Mouse (Mus musculus): ENCODE measurements around the gene Lcp1. TPM values are rescaled to one million over a fixed set of nuclear protein-coding genes. Genes with fewer than 3 reads are reported as not detected.
A peak's percentile ranks its signal among the peaks of the same experiment; 100 is the strongest.

The Lcp1 gene
- total and polyA plus RNA-seq, 2 experiments from 2014 or later: 11.2 to 11.3 TPM

GRCm38 (mm10) chr14:75177400-75177799 lies 46.5 kb downstream of the Lcp1 start:
- no peaks in the 10 kb centered on the region for H3K9me3 ChIP-seq (replicated peaks; ENCODE audit: control insufficient read depth, low read length)
- 83% methylated on average over 3 of the region's 3 CpGs for WGBS
- no peak for ATAC-seq (ENCODE audit: insufficient read depth, low read depth)

GRCm38 (mm10) chr14:75178384-75178793 lies 47.5 kb downstream of the Lcp1 start:
- Histone ChIP-seq H3K4me2 (ENCODE audit: low read depth, low read length) (peak overlapping the region; percentile 46; the same call in 1 of the 2 replicates), H3K36me3 (replicated peaks; ENCODE audit: control insufficient read depth, insufficient read depth, low read length) (no peaks in the 10 kb centered on the region), H3K27ac (ENCODE audit: low read depth) (peak overlapping the region; percentile 68; the same call in 1 of the 2 replicates), H3K4me1 (ENCODE audit: control insufficient read depth, insufficient read depth) (peaks cover 6% of the 10 kb centered on the region; the same call in 1 of the 2 replicates), H3K27me3 (ENCODE audit: control insufficient read depth, insufficient read depth, low read length) (no peaks in the 10 kb centered on the region), H3K9ac (replicated peaks; ENCODE audit: low read depth, low read length) (no peak overlapping the region; the same call in 1 of the 2 replicates), H3K9me3 (replicated peaks; ENCODE audit: control insufficient read depth, low read length) (no peaks in the 10 kb centered on the region), H3K4me3 (ENCODE audit: low read depth, low read length) (peak overlapping the region; percentile 12; the same call in 1 of the 2 replicates)
- DNase-seq (ENCODE audit: low spot score) (no peak), ATAC-seq (ENCODE audit: insufficient read depth, low read depth) (no peak)
- TF ChIP-seq CTCF (IDR thresholded peaks at IDR 0.05; ENCODE audit: low read depth) (no peak), EP300 (IDR thresholded peaks at IDR 0.05; ENCODE audit: low read depth) (no peak)
- 80% methylated on average over 14 of the region's 14 CpGs for WGBS

More at GRCm38 (mm10) chr14:75177400-75177799, 46.5 kb downstream of the Lcp1 start:
- no peak for TF ChIP-seq EP300 (IDR thresholded peaks at IDR 0.05; ENCODE audit: low read depth)
- TF ChIP-seq CTCF (IDR thresholded peaks at IDR 0.05; ENCODE audit: low read depth): no peak
- no peak overlapping the region for H3K4me3 ChIP-seq (ENCODE audit: low read depth, low read length)
- H3K4me2 ChIP-seq (ENCODE audit: low read depth, low read length): no peak overlapping the region
- H3K9ac ChIP-seq (replicated peaks; ENCODE audit: low read depth, low read length): no peak overlapping the region
- peaks cover 14% of the 10 kb centered on the region; the same call in 1 of the 2 replicates for H3K4me1 ChIP-seq (ENCODE audit: control insufficient read depth, insufficient read depth)
- no peaks in the 10 kb centered on the region for H3K36me3 ChIP-seq (replicated peaks; ENCODE audit: control insufficient read depth, insufficient read depth, low read length)
- no peak for DNase-seq (ENCODE audit: low spot score)
- peak overlapping the region; percentile 50; the same call in 1 of the 2 replicates for H3K27ac ChIP-seq (ENCODE audit: low read depth)
- H3K27me3 ChIP-seq (ENCODE audit: control insufficient read depth, insufficient read depth, low read length): no peaks in the 10 kb centered on the region

- Histone ChIP-seq H3K4me2 (ENCODE audit: low read depth, low read length) (peak overlapping the region; percentile 46), H3K4me1 (ENCODE audit: control insufficient read depth, insufficient read depth) (peaks cover 6% of the 10 kb centered on the region; the same call in 1 of the 2 replicates), H3K36me3 (replicated peaks; ENCODE audit: control insufficient read depth, insufficient read depth, low read length) (no peaks in the 10 kb centered on the region), H3K4me3 (ENCODE audit: low read depth, low read length) (peak overlapping the region; percentile 12; the same call in 1 of the 2 replicates), H3K9ac (replicated peaks; ENCODE audit: low read depth, low read length) (no peak overlapping the region; the same call in 1 of the 2 replicates), H3K9me3 (replicated peaks; ENCODE audit: control insufficient read depth, low read length) (no peaks in the 10 kb centered on the region), H3K27me3 (ENCODE audit: control insufficient read depth, insufficient read depth, low read length) (no peaks in the 10 kb centered on the region), H3K27ac (ENCODE audit: low read depth) (peak overlapping the region; percentile 68; the same call in 1 of the 2 replicates)
- ATAC-seq (ENCODE audit: insufficient read depth, low read depth): no peak
- TF ChIP-seq EP300 (IDR thresholded peaks at IDR 0.05; ENCODE audit: low read depth): no peak
- TF ChIP-seq CTCF (IDR thresholded peaks at IDR 0.05; ENCODE audit: low read depth): no peak
- no peak for DNase-seq (ENCODE audit: low spot score)
- 56% methylated on average over 10 of the region's 10 CpGs for WGBS
Observed at GRCm38 (mm10) chr14:75178801-75179211, 47.9 kb downstream of the Lcp1 start.

DNA sequence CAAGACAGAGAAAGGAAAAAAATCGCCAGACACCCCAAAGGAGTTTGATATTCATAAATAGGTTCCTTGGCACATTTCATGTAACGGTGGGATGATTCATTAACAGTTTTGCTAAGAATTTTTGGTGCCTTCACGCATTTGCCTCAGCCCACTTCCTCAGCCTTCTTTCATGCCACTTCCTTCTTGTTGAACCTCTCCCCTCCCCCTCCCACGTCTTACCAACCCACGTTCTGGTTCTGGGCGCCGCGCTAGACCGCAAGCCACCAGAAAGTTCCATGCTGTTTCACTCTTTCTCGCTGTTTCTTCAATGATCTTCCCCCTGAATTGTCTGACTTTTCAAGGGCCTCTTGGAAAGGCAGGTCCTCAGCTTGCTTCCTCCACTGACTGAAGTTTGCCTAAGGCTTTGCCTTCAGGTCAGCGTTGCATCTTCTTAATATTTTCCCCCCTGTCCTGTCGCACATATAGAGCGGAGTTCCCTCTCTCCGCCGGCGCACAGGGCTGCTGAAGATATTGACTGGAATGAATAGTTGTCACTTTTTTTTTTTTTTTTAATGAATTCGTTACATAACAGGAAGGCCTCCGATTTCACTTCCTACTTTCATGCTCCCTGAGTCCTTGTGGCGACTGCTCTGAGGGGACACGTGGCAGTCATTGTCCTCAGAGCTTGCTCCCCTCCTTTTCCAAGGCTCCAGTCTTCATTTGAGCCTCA lies 48.5 kb downstream of the Lcp1 start:
- ATAC-seq (ENCODE audit: insufficient read depth, low read depth) (no peak), DNase-seq (ENCODE audit: low spot score) (no peak)
- Histone ChIP-seq H3K36me3 (replicated peaks; ENCODE audit: control insufficient read depth, insufficient read depth, low read length) (no peaks in the 10 kb centered on the region), H3K4me1 (ENCODE audit: control insufficient read depth, insufficient read depth) (peaks cover 6% of the 10 kb centered on the region; the same call in 1 of the 2 replicates), H3K4me2 (ENCODE audit: low read depth, low read length) (peak overlapping the region; percentile 46), H3K27ac (ENCODE audit: low read depth) (peak overlapping the region; percentile 68; the same call in 1 of the 2 replicates), H3K27me3 (ENCODE audit: control insufficient read depth, insufficient read depth, low read length) (no peaks in the 10 kb centered on the region), H3K9me3 (replicated peaks; ENCODE audit: control insufficient read depth, low read length) (no peaks in the 10 kb centered on the region), H3K4me3 (ENCODE audit: low read depth, low read length) (peak overlapping the region; percentile 12; the same call in 1 of the 2 replicates), H3K9ac (replicated peaks; ENCODE audit: low read depth, low read length) (no peak overlapping the region; the same call in 1 of the 2 replicates)
- TF ChIP-seq EP300 (IDR thresholded peaks at IDR 0.05; ENCODE audit: low read depth): no peak
- no peak for TF ChIP-seq CTCF (IDR thresholded peaks at IDR 0.05; ENCODE audit: low read depth)
- 77% methylated on average over 20 of the region's 20 CpGs for WGBS

GRCm38 (mm10) chr14:75180551-75180978 lies 49.7 kb downstream of the Lcp1 start:
- Histone ChIP-seq H3K9ac (replicated peaks; ENCODE audit: low read depth, low read length) (no peak overlapping the region), H3K4me3 (ENCODE audit: low read depth, low read length) (no peak overlapping the region), H3K9me3 (replicated peaks; ENCODE audit: control insufficient read depth, low read length) (no peaks in the 10 kb centered on the region), H3K27ac (ENCODE audit: low read depth) (no peak overlapping the region), H3K27me3 (ENCODE audit: control insufficient read depth, insufficient read depth, low read length) (no peaks in the 10 kb centered on the region), H3K36me3 (replicated peaks; ENCODE audit: control insufficient read depth, insufficient read depth, low read length) (no peaks in the 10 kb centered on the region), H3K4me2 (ENCODE audit: low read depth, low read length) (no peak overlapping the region), H3K4me1 (ENCODE audit: control insufficient read depth, insufficient read depth) (peaks cover 6% of the 10 kb centered on the region; the same call in 1 of the 2 replicates)
- no peak for ATAC-seq (ENCODE audit: insufficient read depth, low read depth)
- no peak for DNase-seq (ENCODE audit: low spot score)
- TF ChIP-seq EP300 (IDR thresholded peaks at IDR 0.05; ENCODE audit: low read depth): no peak
- WGBS: 68% methylated on average over 8 of the region's 8 CpGs

Measured in heart, postnatal 0 days (tissue).